Mouse (Mus musculus) thymus, adult 2 months (tissue): ENCODE results near the gene Rft1. TPM values are rescaled to one million over a fixed set of nuclear protein-coding genes. Genes with fewer than 3 reads are reported as not detected.
A peak's percentile ranks its signal among the peaks of the same experiment; 100 is the strongest.

Source experiments
- DNase-seq: peaks from one replicate; pipeline ENCODE4 v3.0.0; 2021
- H3K27ac ChIP-seq: fragments of 200-500 bp; 2 replicates; pipeline ENCODE4 v1.5.1; 2012; ENCODE audit warnings: low read length, control low read depth; ENCODE audit not compliant: control insufficient read depth, insufficient read depth
- H3K27me3 ChIP-seq: fragments of 200-500 bp; 2 replicates; pipeline ENCODE4 v1.6.1; 2012; ENCODE audit warnings: mild to moderate bottlenecking, low read length, moderate library complexity, mixed read lengths; ENCODE audit not compliant: control insufficient read depth, insufficient read depth
- H3K36me3 ChIP-seq: fragments of 200-500 bp; 2 replicates; pipeline ENCODE4 v1.6.1; 2012; ENCODE audit warnings: mild to moderate bottlenecking, low read length, moderate library complexity; ENCODE audit not compliant: control insufficient read depth, insufficient read depth
- H3K4me1 ChIP-seq: fragments of 200-500 bp; replicated peaks from 2 replicates; pipeline ENCODE4 v1.6.1; 2012; ENCODE audit warnings: low read length; ENCODE audit not compliant: control insufficient read depth, insufficient read depth
- H3K4me3 ChIP-seq: fragments of 200-500 bp; 2 replicates; pipeline ENCODE4 v1.5.1; 2012; ENCODE audit warnings: mild to moderate bottlenecking, low read length, control low read depth, moderate library complexity; ENCODE audit not compliant: control insufficient read depth, insufficient read depth
- CTCF ChIP-seq: fragments of 200-500 bp; IDR thresholded peaks from 2 replicates; pipeline ENCODE4 v1.5.1; 2012; ENCODE audit warnings: mild to moderate bottlenecking, control low read depth, low read length, moderate library complexity, borderline replicate concordance; ENCODE audit not compliant: control insufficient read depth, poor library complexity, insufficient read depth; ENCODE audit errors: extremely low read depth
- POLR2A ChIP-seq: fragments of 200-500 bp; IDR thresholded peaks from 2 replicates; pipeline ENCODE4 v1.6.1; 2012; ENCODE audit warnings: mild to moderate bottlenecking, low read length, control low read depth, moderate library complexity; ENCODE audit not compliant: control insufficient read depth, poor library complexity, insufficient read depth; ENCODE audit errors: extremely low read depth
- WGBS: fragments of 180-500 bp; shearing (Covaris S2); methylation state at CpG from one replicate; pipeline ENCODE4 v1.1.7; 2018; 5-methylcytosine and 5-hydroxymethylcytosine counted together
- polyA plus RNA-seq: library from polyadenylated mRNA; depleted of rRNA; stranded (reverse); fragments of >200 nt; gene quantifications from 2 replicates; pipeline ENCODE4 v1.2.3, GENCODE M21; 2012

Gene Rft1
- polyA plus RNA-seq, 1 experiment: 13.8 TPM

DNA sequence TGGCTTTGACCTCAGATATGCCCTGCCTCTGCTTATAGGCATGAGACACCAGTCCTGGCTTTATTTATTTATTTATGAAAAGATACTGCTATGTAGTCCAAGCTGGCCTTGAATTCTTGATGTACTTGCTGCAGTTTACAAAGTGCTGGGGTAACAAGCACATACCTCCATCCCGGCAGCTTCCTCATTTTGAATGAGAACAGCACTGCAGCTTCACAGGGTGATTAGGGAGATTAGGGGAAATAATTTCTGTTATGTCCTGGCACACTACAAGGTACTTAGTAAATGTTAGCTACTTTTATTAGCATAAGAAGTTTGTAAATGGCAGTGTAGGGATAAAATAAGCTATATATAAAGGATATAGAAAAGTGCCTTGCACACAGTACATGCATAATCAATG, 1.4 kb downstream of the Rft1 start:
- Histone ChIP-seq H3K4me1 (peaks cover 4% of the 10 kb centered on the region; the same call in 1 of the 2 replicates), H3K27ac (no peak overlapping the region), H3K36me3 (no peaks in the 10 kb centered on the region), H3K4me3 (no peak overlapping the region), H3K27me3 (no peaks in the 10 kb centered on the region)
- DNase-seq: no peak
- WGBS: 77% methylated on average over 1 of the region's 1 CpGs
- TF ChIP-seq CTCF (no peak), POLR2A (no peak)

GRCm38 (mm10) chr14:30666061-30666460, 11.9 kb downstream of the Rft1 start:
- no peaks in the 10 kb centered on the region for H3K4me1 ChIP-seq
- peaks cover 4% of the 10 kb centered on the region; the same call in 1 of the 2 replicates for H3K36me3 ChIP-seq
- no peak overlapping the region for H3K4me3 ChIP-seq
- no peak overlapping the region for H3K27ac ChIP-seq
- WGBS: 88% methylated on average over 3 of the region's 3 CpGs
- no peak for DNase-seq
- H3K27me3 ChIP-seq: no peaks in the 10 kb centered on the region
- TF ChIP-seq CTCF (no peak), POLR2A (no peak)

DNA sequence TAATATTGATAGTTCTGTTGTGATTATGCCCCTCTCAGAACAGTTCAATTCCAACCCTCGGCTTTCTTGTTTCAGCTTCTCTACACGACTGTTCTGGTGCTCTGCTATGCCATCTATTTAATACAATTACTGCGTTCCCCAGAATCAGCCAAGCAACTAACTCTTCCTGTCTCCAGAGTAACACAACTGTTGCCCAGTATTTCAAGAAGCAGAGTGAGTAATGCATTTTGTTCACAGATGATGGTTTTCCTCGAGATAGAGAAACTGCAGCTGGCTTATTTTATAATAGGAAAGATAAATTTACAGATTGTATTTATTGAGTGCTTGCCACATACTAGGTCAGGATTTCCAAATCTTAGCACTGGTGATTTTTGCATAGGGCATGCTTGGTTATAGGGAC, 12.4 kb downstream of the Rft1 start:
- no peak for DNase-seq
- Histone ChIP-seq H3K4me1 (no peaks in the 10 kb centered on the region), H3K27ac (no peak overlapping the region), H3K36me3 (peaks cover 4% of the 10 kb centered on the region; the same call in 1 of the 2 replicates), H3K27me3 (no peaks in the 10 kb centered on the region), H3K4me3 (no peak overlapping the region)
- WGBS: 87% methylated on average over 4 of the region's 4 CpGs
- TF ChIP-seq POLR2A (no peak), CTCF (no peak)

DNA sequence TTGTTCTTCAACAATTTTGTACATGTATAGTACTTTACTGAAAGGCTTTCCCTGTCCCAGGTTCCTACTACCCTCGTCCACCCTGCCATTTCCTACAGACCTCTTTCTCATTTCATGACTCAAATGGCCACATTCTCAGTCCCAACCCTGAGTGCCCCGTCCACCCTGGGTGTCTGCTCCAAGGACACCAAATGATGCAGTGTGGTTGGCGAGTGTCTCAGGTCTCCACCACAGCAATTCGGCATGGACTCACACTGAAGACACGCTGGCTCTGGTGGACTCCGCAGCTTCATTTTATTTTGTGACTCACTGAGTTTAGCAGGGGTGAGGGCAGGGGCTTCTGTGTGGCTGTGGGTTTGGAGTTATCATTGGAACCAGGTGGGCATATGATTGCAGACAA, 16.0 kb downstream of the Rft1 start:
- WGBS: 97% methylated on average over 6 of the region's 6 CpGs

DNA sequence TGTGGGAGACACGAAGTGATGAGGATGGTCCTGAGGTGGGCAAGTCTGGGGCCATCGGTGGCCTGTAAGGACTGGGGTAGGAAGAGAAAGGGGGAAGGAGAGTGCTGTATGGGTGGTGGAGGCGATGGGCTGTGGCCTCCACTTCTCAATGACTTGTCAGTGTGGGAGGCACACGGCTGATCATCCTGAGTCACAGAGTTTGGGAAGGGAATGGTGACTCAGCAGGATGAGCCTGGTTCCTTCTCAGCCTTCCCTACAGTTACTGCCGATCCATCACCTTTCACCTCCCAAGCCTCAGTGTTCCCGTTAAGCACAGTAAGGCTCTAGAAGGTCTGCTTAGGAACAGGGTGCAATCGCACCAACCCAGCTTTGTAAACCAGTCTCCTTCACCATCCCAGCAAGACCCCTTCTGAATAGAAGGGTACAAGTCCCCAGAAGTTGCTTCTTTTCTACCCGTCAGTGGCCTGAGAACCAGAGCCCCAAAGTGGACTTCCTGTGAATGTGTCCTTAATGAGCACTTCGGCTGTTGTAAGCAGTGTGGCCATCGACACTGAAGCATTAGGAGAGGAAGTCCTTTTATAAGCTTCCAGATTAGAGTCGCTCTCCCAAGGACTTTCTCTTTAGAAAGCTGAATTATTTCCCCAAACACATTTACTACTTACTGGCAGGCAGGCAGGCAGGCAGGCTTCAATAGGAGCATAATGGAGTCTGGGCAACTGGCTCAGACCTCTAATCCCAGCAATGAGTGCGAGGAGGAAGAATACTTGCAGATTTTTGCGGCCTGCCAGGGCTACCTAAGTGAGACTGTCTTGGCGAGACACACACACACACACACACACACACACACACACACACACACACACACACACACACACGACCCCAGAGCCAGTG, 17.2 kb downstream of the Rft1 start:
- WGBS: 86% methylated on average over 15 of the region's 15 CpGs
- H3K4me1 ChIP-seq: peaks cover 5% of the 10 kb centered on the region

More for the DNA sequence above, 16.0 kb downstream of the Rft1 start:
- Histone ChIP-seq H3K4me1 (peaks cover 4% of the 10 kb centered on the region), H3K4me3 (no peak overlapping the region), H3K36me3 (peaks cover 6% of the 10 kb centered on the region; the same call in 1 of the 2 replicates), H3K27ac (no peak overlapping the region), H3K27me3 (no peaks in the 10 kb centered on the region)
- no peak for DNase-seq
- TF ChIP-seq CTCF (no peak), POLR2A (no peak)

DNA sequence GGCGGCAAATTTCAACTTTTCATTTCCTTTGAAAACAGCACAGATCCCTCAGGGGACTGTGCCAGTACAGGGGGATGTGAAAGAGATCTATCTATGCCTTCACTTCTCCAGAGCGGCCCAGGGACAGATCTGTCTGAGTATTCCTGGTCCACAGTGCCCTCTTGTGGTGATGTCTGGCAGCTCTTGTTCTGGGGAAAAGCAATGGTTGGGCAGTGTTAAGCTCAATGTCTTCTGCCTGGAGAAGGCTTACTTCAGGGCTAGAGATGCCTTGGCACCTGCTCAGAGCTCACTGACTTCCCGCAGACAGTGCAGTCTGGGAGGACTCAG, 17.8 kb downstream of the Rft1 start:
- no peak overlapping the region for H3K4me3 ChIP-seq

More for the DNA sequence above, 17.2 kb downstream of the Rft1 start:
- Histone ChIP-seq H3K4me3 (no peak overlapping the region), H3K27me3 (no peaks in the 10 kb centered on the region), H3K27ac (no peak overlapping the region), H3K36me3 (peaks cover 11% of the 10 kb centered on the region; the same call in 1 of the 2 replicates)
- TF ChIP-seq POLR2A (no peak), CTCF (no peak)
- no peak for DNase-seq

More for the DNA sequence above, 17.8 kb downstream of the Rft1 start:
- Histone ChIP-seq H3K27me3 (no peaks in the 10 kb centered on the region), H3K36me3 (peaks cover 16% of the 10 kb centered on the region), H3K4me1 (peaks cover 5% of the 10 kb centered on the region), H3K27ac (no peak overlapping the region)
- DNase-seq: peak; percentile 87
- TF ChIP-seq CTCF (peak; percentile 47; the same call in 1 of the 2 replicates), POLR2A (no peak)
- WGBS: 8% methylated on average over 3 of the region's 3 CpGs
